Mouse (Mus musculus) bone marrow macrophage, adult 2 months (primary cell): ENCODE results near the gene Casp1. TPM values are rescaled to one million over a fixed set of nuclear protein-coding genes. Genes with fewer than 3 reads are reported as not detected.
A peak's percentile ranks its signal among the peaks of the same experiment; 100 is the strongest.

Experiments used
- H3K27ac ChIP-seq: 2 replicates; pipeline ENCODE4 v1.5.1; 2012; ENCODE audit warnings: low read depth, low read length; ENCODE audit not compliant: insufficient read depth
- H3K4me1 ChIP-seq: 2 replicates; pipeline ENCODE4 v1.6.1; 2012; ENCODE audit warnings: low read length; ENCODE audit not compliant: control insufficient read depth, insufficient read depth
- H3K4me3 ChIP-seq: 2 replicates; pipeline ENCODE4 v1.5.1; 2012; ENCODE audit warnings: mild to moderate bottlenecking, low read length, moderate library complexity; ENCODE audit not compliant: insufficient read depth
- CTCF ChIP-seq: IDR thresholded peaks from 2 replicates; pipeline ENCODE4 v1.5.1; 2012; ENCODE audit warnings: low read depth, mild to moderate bottlenecking, low read length, moderate library complexity
- POLR2A ChIP-seq: IDR thresholded peaks from 2 replicates; pipeline ENCODE4 v1.6.1; 2012; ENCODE audit warnings: mild to moderate bottlenecking, low read depth, low read length, borderline replicate concordance
- polyA plus RNA-seq: library from polyadenylated mRNA; stranded (reverse); fragments of >200 nt; gene quantifications from 2 replicates; pipeline ENCODE4 v1.2.4, GENCODE M21; 2012; ENCODE audit not compliant: missing spikeins, insufficient read depth, insufficient read length

The Casp1 gene
- polyA plus RNA-seq, 1 experiment: 135 TPM

GRCm38 (mm10) chr9:5310112-5310511, 11.8 kb downstream of the Casp1 start:
- peaks cover 10% of the 10 kb centered on the region for H3K4me1 ChIP-seq
- TF ChIP-seq POLR2A (no peak), CTCF (no peak)
- H3K4me3 ChIP-seq: no peak overlapping the region
- no peak overlapping the region for H3K27ac ChIP-seq

GRCm38 (mm10) chr9:5311435-5311834, 13.1 kb downstream of the Casp1 start:
- TF ChIP-seq CTCF (no peak), POLR2A (no peak)
- Histone ChIP-seq H3K4me3 (no peak overlapping the region), H3K27ac (peak overlapping the region; percentile 46), H3K4me1 (peaks cover 10% of the 10 kb centered on the region)

- TF ChIP-seq CTCF (no peak), POLR2A (no peak)
- Histone ChIP-seq H3K4me1 (peaks cover 3% of the 10 kb centered on the region; the same call in 1 of the 2 replicates), H3K4me3 (no peak overlapping the region), H3K27ac (no peak overlapping the region)
Measured at GRCm38 (mm10) chr9:5328204-5328603, 29.9 kb downstream of the Casp1 start.

GRCm38 (mm10) chr9:5332441-5332840, 34.1 kb downstream of the Casp1 start:
- no peak overlapping the region for H3K27ac ChIP-seq
- no peak for TF ChIP-seq CTCF
- TF ChIP-seq POLR2A: no peak
- peaks cover 13% of the 10 kb centered on the region for H3K4me1 ChIP-seq
- no peak overlapping the region for H3K4me3 ChIP-seq

- no peak for TF ChIP-seq CTCF
- TF ChIP-seq POLR2A: no peak
- peaks cover 13% of the 10 kb centered on the region for H3K4me1 ChIP-seq
- peak overlapping the region; percentile 19; the same call in 1 of the 2 replicates for H3K27ac ChIP-seq
- H3K4me3 ChIP-seq: no peak overlapping the region
Measured at GRCm38 (mm10) chr9:5333422-5333821, 35.1 kb downstream of the Casp1 start.

DNA sequence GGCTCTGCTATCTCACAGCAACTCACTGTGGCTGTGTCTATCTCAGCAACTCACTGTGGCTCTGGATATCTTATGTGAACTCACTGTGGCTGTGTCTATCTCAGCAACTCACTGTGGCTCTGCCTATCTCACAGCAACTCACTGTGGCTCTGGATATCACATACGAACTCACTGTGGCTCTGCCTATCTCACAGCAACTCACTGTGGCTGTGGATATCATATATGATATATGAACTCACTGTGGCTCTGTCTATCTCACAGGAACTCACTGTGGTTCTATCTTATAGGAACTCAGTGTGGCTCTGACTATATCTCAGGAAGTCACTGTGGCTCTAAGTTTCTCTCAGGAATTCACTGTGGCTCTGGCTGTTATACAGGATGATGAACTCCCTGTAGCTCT, 44.8 kb downstream of the Casp1 start:
- Histone ChIP-seq H3K4me3 (no peak overlapping the region), H3K4me1 (peaks cover 4% of the 10 kb centered on the region), H3K27ac (no peak overlapping the region)
- no peak for TF ChIP-seq POLR2A
- no peak for TF ChIP-seq CTCF

DNA sequence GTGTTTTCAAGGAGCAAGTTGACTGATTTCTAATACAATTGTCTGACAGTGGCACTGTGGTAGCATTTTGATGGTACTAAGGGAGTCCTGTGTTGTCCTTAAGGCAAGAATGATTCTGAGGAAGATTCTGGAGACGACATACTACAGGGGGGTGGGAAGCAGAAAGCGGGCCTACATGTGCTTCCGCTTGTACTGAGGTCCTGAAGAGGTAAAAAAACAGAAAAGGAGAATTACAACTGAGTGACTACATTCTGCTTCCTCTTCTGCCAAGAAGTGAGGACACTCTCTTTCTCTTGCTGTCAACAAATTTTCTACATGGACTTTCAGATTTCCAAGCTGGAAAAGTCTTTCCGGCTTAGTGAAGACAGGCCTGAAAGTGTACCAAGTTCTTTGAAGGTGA, 45.8 kb downstream of the Casp1 start:
- TF ChIP-seq CTCF: no peak
- no peak for TF ChIP-seq POLR2A
- Histone ChIP-seq H3K4me3 (no peak overlapping the region), H3K27ac (no peak overlapping the region), H3K4me1 (peaks cover 4% of the 10 kb centered on the region)

DNA sequence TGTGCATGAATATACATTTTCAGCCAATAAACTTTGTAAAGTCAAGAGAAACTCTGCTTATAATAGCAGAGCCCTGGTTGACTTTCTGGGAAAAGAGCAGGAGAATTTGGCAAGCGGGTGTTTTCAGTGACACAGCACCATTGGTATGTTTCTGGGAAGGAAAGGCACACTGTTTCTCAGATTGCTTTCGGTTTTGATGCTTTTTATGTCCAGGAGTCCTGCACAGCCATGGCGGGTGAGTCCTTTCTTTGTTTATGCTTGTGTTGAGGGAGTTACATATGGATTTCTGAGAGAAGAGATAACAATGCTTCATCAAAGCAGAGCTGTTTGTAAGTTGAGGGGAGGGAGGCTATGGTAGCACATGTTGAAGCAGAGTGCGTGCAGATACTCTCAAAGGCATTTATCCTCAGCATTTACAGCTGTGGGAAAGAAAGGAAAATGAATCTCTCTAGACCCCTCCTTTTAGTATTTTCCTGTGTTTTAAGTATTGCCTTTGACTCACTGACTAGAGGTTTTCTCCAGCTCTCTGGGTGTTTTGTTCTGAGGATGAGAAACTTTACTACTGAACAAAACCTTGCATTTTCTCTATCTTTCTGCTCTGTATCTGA, 47.1 kb downstream of the Casp1 start, which contains the start of gene Casp12:
Casp12 (plus strand) TSS at position 140 of the 608 bp plus-strand sequence.
- Histone ChIP-seq H3K27ac (no peak within 1 kb of the TSS), H3K4me3 (no peak within 1 kb of the TSS), H3K4me1 (peaks cover 4% of the 10 kb centered on the region)
- TF ChIP-seq POLR2A: no peak
- no peak for TF ChIP-seq CTCF

- H3K4me3 ChIP-seq: no peak overlapping the region
- no peak for TF ChIP-seq POLR2A
- TF ChIP-seq CTCF: no peak
- peaks cover 4% of the 10 kb centered on the region for H3K4me1 ChIP-seq
- H3K27ac ChIP-seq: no peak overlapping the region
Measured at GRCm38 (mm10) chr9:5347381-5347780, 49.1 kb downstream of the Casp1 start.

DNA sequence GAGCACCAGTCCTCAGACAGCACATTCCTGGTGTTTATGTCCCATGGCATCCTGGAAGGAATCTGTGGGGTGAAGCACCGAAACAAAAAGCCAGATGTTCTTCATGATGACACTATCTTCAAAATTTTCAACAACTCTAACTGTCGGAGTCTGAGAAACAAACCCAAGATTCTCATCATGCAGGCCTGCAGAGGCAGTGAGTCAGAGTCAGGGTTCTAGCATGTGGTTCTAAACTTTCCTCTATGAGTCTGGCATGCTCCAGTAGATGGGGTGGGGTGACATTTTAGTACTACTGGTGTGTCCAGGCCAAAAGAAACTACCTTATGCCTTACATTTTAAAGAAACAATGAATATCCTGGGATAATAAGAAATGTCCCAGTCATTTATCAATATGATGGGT, 55.4 kb downstream of the Casp1 start:
- no peak for TF ChIP-seq POLR2A
- no peak overlapping the region for H3K27ac ChIP-seq

More for the DNA sequence above, 55.4 kb downstream of the Casp1 start:
- Histone ChIP-seq H3K4me3 (no peak overlapping the region), H3K4me1 (no peaks in the 10 kb centered on the region)
